Mouse (Mus musculus): Measurements from ENCODE around the gene Mfap5. TPM values are rescaled to one million over a fixed set of nuclear protein-coding genes. Genes with fewer than 3 reads are reported as not detected.
A peak's percentile ranks its signal among the peaks of the same experiment; 100 is the strongest.

Mfap5 gene
- polyA plus RNA-seq, 1 experiment: 3.6 TPM

DNA sequence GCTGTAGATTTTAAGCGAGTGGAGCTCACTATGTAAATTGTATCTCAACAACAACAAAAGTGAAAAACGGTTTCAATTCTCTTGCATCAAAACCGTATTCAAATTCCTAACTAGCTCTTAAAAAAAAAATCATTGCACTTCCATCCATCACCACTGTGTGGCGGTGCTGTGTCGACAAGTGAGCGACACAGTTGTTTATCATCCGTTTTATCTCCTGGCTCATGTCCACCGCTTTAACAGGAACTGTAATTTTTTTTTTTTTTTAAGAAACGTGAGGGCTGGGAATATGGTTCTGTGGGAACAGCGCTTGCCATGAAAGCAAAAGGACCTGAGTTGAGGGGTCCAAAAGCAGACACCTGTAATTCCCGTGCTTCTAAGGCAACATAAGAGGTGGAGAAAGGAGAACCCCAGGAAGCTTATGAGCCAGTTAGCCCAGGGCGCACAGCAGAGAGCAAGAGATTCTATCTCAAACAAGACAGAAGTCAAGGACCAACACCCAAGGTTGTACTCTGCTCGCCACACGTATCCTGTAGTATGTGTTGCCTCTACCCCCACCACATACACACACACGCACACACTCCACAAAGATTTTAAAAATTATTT, 51.4 kb downstream of the Mfap5 start:
- TF ChIP-seq CTCF (IDR thresholded peaks at IDR 0.05; ENCODE audit: low read depth, low read length) (peak; percentile 23), EP300 (IDR thresholded peaks at IDR 0.05; ENCODE audit: insufficient read depth, low read depth, low read length) (no peak), POLR2A (IDR thresholded peaks at IDR 0.05; ENCODE audit: insufficient read depth, low read length) (no peak)
- H3K4me3 ChIP-seq (ENCODE audit: low read depth, low read length): no peak overlapping the region
- no peaks in the 10 kb centered on the region for H3K27me3 ChIP-seq (ENCODE audit: control insufficient read depth, insufficient read depth, low read length, poor library complexity, severe bottlenecking)
- H3K36me3 ChIP-seq (ENCODE audit: control insufficient read depth, insufficient read depth, low read length, poor library complexity, severe bottlenecking): no peaks in the 10 kb centered on the region
- H3K27ac ChIP-seq (ENCODE audit: insufficient read depth, low read length): no peak overlapping the region
- H3K9ac ChIP-seq (ENCODE audit: low read depth, poor library complexity, severe bottlenecking): no peak overlapping the region
- no peaks in the 10 kb centered on the region for H3K9me3 ChIP-seq (replicated peaks; ENCODE audit: control insufficient read depth, insufficient read depth, low read length, poor library complexity, severe bottlenecking)
- peaks cover 5% of the 10 kb centered on the region for H3K4me1 ChIP-seq (ENCODE audit: control insufficient read depth, insufficient read depth, low read length)

DNA sequence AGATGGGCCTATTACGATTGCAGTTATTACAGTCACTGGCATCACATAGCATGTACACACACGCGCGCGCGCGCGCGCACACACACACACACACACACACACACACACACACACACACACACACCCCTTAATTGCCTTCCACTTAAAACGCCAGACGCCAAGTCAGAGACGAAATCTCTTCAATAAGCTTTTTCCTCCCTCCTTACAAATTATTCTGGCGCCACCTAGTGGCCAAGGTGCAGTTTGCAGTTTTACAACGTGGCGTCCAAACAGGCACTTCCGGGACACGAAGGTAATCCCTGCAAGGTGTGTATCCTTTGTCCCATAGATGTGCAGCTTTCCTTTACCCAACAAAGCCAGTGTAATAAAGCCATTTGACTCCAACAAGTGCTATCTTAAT, 54.8 kb downstream of the Mfap5 start:
- peaks cover 5% of the 10 kb centered on the region for H3K4me1 ChIP-seq (ENCODE audit: control insufficient read depth, insufficient read depth, low read length)
- no peak overlapping the region for H3K27ac ChIP-seq (ENCODE audit: insufficient read depth, low read length)
- H3K27me3 ChIP-seq (ENCODE audit: control insufficient read depth, insufficient read depth, low read length, poor library complexity, severe bottlenecking): no peaks in the 10 kb centered on the region
- no peak overlapping the region for H3K9ac ChIP-seq (ENCODE audit: low read depth, poor library complexity, severe bottlenecking)
- H3K9me3 ChIP-seq (replicated peaks; ENCODE audit: control insufficient read depth, insufficient read depth, low read length, poor library complexity, severe bottlenecking): no peaks in the 10 kb centered on the region
- H3K36me3 ChIP-seq (ENCODE audit: control insufficient read depth, insufficient read depth, low read length, poor library complexity, severe bottlenecking): no peaks in the 10 kb centered on the region
- no peak overlapping the region for H3K4me3 ChIP-seq (ENCODE audit: low read depth, low read length)
- TF ChIP-seq CTCF (IDR thresholded peaks at IDR 0.05; ENCODE audit: low read depth, low read length) (peak; percentile 70), EP300 (IDR thresholded peaks at IDR 0.05; ENCODE audit: insufficient read depth, low read depth, low read length) (no peak)

DNA sequence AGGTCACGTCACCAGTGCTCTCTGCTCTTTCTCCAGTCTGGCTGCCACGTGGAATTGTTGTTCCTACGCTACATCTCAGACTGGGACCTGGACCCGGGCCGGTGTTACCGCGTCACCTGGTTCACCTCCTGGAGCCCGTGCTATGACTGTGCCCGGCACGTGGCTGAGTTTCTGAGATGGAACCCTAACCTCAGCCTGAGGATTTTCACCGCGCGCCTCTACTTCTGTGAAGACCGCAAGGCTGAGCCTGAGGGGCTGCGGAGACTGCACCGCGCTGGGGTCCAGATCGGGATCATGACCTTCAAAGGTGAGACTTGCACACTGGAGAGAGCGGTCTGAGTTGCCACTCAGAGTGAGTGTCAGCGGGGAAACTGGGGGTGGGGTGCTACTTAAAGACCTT, 55.4 kb downstream of the Mfap5 start:
- no peak overlapping the region for H3K9ac ChIP-seq (ENCODE audit: low read depth, poor library complexity, severe bottlenecking)
- no peaks in the 10 kb centered on the region for H3K9me3 ChIP-seq (replicated peaks; ENCODE audit: control insufficient read depth, insufficient read depth, low read length, poor library complexity, severe bottlenecking)
- TF ChIP-seq EP300 (IDR thresholded peaks at IDR 0.05; ENCODE audit: insufficient read depth, low read depth, low read length) (no peak), POLR2A (IDR thresholded peaks at IDR 0.05; ENCODE audit: insufficient read depth, low read length) (no peak), CTCF (IDR thresholded peaks at IDR 0.05; ENCODE audit: low read depth, low read length) (no peak)
- no peaks in the 10 kb centered on the region for H3K27me3 ChIP-seq (ENCODE audit: control insufficient read depth, insufficient read depth, low read length, poor library complexity, severe bottlenecking)
- peaks cover 5% of the 10 kb centered on the region for H3K4me1 ChIP-seq (ENCODE audit: control insufficient read depth, insufficient read depth, low read length)
- H3K36me3 ChIP-seq (ENCODE audit: control insufficient read depth, insufficient read depth, low read length, poor library complexity, severe bottlenecking): no peaks in the 10 kb centered on the region
- no peak overlapping the region for H3K27ac ChIP-seq (ENCODE audit: insufficient read depth, low read length)
- no peak overlapping the region for H3K4me3 ChIP-seq (ENCODE audit: low read depth, low read length)

DNA sequence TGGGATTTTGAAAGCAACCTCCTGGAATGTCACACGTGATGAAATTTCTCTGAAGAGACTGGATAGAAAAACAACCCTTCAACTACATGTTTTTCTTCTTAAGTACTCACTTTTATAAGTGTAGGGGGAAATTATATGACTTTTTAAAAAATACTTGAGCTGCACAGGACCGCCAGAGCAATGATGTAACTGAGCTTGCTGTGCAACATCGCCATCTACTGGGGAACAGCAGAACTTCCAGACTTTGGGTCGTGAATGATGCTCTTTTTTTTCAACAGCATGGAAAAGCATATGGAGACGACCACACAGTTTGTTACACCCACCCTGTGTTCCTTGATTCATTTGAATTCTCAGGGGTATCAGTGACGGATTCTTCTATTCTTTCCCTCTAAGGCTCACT, 56.8 kb downstream of the Mfap5 start:
- peak; percentile 76 for TF ChIP-seq CTCF (IDR thresholded peaks at IDR 0.05; ENCODE audit: low read depth, low read length)
- no peak for TF ChIP-seq EP300 (IDR thresholded peaks at IDR 0.05; ENCODE audit: insufficient read depth, low read depth, low read length)
- Histone ChIP-seq H3K36me3 (ENCODE audit: control insufficient read depth, insufficient read depth, low read length, poor library complexity, severe bottlenecking) (no peaks in the 10 kb centered on the region), H3K27ac (ENCODE audit: insufficient read depth, low read length) (no peak overlapping the region), H3K9me3 (replicated peaks; ENCODE audit: control insufficient read depth, insufficient read depth, low read length, poor library complexity, severe bottlenecking) (no peaks in the 10 kb centered on the region), H3K9ac (ENCODE audit: low read depth, poor library complexity, severe bottlenecking) (no peak overlapping the region), H3K27me3 (ENCODE audit: control insufficient read depth, insufficient read depth, low read length, poor library complexity, severe bottlenecking) (no peaks in the 10 kb centered on the region), H3K4me3 (ENCODE audit: low read depth, low read length) (no peak overlapping the region), H3K4me1 (ENCODE audit: control insufficient read depth, insufficient read depth, low read length) (peaks cover 5% of the 10 kb centered on the region)

DNA sequence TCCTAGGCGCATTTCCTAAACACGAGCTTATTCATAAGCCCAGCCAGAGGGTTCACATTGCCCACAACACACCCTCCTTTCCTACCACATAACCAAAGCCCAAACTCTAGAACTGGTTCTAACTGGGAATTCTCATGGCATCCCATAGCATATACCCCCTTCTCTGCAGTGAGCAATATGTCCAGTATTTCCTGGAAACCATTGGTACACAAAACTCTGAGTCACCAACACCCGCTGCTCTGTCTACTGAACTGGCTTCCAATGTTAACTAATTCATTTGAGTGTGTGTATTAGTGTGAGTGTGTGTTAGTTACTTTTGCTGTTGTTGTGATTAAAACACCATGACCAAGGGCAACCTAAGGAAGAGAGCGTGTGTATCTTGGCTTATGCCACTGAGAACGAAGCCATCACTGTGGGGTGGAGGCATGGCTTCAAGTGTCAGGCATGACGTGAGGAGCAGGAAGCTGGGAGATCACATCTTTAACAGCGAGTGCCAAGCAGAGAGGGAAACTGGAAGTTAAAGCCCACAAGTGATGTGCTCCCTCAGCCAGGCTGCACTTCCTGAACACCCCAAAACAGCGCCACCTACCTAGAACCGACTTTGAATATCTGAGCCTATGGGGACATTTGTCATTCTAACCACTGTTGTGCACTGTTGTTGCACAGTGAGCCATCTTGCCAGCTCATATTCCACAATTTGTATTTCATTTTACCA, 59.6 kb downstream of the Mfap5 start:
- Histone ChIP-seq H3K36me3 (ENCODE audit: control insufficient read depth, insufficient read depth, low read length, poor library complexity, severe bottlenecking) (no peaks in the 10 kb centered on the region), H3K4me3 (ENCODE audit: low read depth, low read length) (no peak overlapping the region), H3K9me3 (replicated peaks; ENCODE audit: control insufficient read depth, insufficient read depth, low read length, poor library complexity, severe bottlenecking) (no peaks in the 10 kb centered on the region), H3K27ac (ENCODE audit: insufficient read depth, low read length) (no peak overlapping the region), H3K4me1 (ENCODE audit: control insufficient read depth, insufficient read depth, low read length) (peaks cover 5% of the 10 kb centered on the region), H3K27me3 (ENCODE audit: control insufficient read depth, insufficient read depth, low read length, poor library complexity, severe bottlenecking) (no peaks in the 10 kb centered on the region), H3K9ac (ENCODE audit: low read depth, poor library complexity, severe bottlenecking) (no peak overlapping the region)
- TF ChIP-seq POLR2A (IDR thresholded peaks at IDR 0.05; ENCODE audit: insufficient read depth, low read length) (no peak), CTCF (IDR thresholded peaks at IDR 0.05; ENCODE audit: low read depth, low read length) (peak; percentile 37), EP300 (IDR thresholded peaks at IDR 0.05; ENCODE audit: insufficient read depth, low read depth, low read length) (no peak)

DNA sequence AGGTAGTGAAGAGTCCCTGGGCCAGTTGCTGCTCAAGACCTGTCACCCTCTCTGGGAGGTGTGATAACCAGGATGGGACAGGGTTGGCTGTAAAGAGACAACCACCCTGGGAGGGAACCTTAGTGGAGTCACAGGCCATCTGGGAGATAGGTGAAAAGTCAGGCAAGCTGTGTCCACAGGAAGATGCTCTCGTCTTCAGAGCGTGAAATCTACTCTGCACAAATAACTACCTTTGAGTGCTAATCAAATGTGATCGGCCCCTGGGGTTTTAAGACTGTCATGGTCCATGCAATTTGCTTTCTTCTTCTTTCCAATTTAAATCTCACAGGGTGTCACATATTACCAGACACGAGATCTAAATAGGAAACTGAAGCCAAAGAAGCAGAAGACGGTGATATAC, 63.5 kb downstream of the Mfap5 start:
- Histone ChIP-seq H3K27ac (ENCODE audit: insufficient read depth, low read length) (no peak overlapping the region), H3K9me3 (replicated peaks; ENCODE audit: control insufficient read depth, insufficient read depth, low read length, poor library complexity, severe bottlenecking) (no peaks in the 10 kb centered on the region), H3K4me1 (ENCODE audit: control insufficient read depth, insufficient read depth, low read length) (no peaks in the 10 kb centered on the region), H3K9ac (ENCODE audit: low read depth, poor library complexity, severe bottlenecking) (no peak overlapping the region), H3K4me3 (ENCODE audit: low read depth, low read length) (no peak overlapping the region), H3K27me3 (ENCODE audit: control insufficient read depth, insufficient read depth, low read length, poor library complexity, severe bottlenecking) (no peaks in the 10 kb centered on the region), H3K36me3 (ENCODE audit: control insufficient read depth, insufficient read depth, low read length, poor library complexity, severe bottlenecking) (no peaks in the 10 kb centered on the region)
- TF ChIP-seq POLR2A (IDR thresholded peaks at IDR 0.05; ENCODE audit: insufficient read depth, low read length): no peak
- no peak for TF ChIP-seq CTCF (IDR thresholded peaks at IDR 0.05; ENCODE audit: low read depth, low read length)
- no peak for TF ChIP-seq EP300 (IDR thresholded peaks at IDR 0.05; ENCODE audit: insufficient read depth, low read depth, low read length)
